Mouse (Mus musculus): Measurements from ENCODE around the gene Ankdd1b. TPM values are rescaled to one million over a fixed set of nuclear protein-coding genes. Genes with fewer than 3 reads are reported as not detected.

Ankdd1b gene
- polyA plus RNA-seq (2012; rRNA removed), result 1.7 and 2.3 TPM in 2 replicates

DNA sequence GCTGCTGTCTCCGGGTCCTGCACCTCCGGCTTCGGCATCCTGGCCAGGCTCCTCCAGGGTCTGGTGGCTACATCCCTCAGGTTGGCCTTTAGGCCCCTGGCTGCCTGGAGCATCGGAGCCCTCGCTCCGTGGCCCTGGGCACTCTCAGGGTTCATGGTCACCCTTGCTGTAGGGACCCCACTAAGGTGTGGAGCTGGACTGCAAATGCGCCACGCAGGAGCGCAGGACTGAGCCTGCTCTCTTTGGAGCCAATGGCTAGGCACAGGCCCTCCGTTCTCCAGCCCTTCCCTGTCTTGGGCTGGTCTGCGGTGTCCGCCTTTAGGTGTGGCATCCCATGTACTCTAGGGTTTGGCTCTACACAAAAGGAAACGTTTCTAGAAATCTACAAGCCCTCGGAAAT is at the start of gene Ankdd1b:
Ankdd1b (minus strand) TSS at position 242 of the 400 bp plus-strand sequence.
- DNase-seq (ENCODE audit: low spot score), result no peak

DNA sequence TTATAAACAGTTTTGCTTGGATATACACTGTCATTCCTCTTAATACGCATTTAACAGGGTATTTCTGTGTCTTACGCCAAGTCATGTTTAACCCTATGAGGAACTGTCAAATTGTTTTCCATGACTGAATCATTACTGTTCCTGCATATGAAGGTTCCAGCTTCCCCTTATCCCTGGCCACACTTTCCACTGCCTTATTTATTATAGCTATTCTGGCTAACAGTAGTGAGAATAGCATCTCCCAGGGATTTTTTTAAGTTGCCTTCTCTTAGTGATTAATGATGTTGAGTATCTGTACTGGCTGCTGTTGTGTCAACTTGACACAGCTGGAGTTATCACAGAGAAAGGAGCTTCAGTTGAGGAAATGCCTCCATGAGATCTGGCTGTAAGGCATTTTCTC is 46.3 kb upstream of the Ankdd1b start:
- no peak for DNase-seq (ENCODE audit: low spot score)

DNA sequence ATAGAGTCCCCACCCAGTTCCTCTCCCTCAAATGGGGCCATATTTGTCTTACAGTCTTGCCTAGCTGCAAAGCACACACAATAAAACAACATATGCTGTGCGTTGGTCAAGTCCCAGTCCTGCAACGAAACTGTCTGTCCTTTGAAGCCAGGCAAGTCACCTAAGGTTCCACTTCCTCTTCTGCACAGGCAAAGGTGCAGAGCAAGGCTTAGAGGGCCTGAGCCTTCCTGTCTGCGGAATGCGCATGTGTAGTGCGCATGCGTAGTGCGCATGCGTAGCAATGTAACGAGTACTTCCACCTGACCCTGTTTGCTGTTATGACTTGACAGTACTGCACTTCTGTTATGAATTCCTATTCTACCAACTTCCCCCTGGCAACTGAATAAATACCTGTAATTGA is 45.3 kb upstream of the Ankdd1b start:
- DNase-seq (ENCODE audit: low spot score), result no peak

DNA sequence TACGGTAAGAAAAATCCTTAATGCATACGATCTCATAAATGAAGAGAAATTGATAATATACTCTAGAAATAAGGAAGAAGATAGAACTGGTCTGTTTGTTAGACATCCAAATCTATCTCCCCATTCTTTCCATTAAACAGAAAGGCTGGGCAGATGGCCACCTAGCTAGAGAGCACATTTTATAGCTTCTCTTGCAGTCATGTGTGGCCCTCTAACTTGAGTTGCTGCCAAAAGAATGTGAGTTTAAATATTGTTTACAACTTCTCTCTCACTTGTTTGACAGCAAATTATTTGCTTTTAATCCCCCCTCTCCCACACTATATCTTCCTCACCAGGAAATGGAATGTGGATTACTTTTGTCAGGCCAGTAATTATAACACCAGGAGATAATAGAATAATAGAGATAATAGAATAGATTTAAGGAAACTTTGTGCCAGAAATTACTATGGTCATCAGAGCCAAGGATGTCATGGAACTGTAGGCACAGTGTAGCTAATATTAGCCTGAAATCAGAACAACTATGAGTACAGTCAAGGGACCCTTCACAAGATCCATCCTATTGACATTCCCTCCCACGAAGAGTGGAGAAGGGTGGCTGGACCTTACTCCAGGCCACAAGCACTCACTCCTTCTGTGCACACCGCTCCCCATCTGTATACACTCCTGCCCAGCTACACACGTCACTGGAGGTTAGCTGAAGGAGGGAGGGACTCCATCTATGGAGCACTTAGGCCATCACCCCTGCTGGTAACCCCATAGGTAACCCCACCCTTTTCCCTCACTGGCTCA is 43.4 kb upstream of the Ankdd1b start:
- DNase-seq (ENCODE audit: low spot score), result no peak

DNA sequence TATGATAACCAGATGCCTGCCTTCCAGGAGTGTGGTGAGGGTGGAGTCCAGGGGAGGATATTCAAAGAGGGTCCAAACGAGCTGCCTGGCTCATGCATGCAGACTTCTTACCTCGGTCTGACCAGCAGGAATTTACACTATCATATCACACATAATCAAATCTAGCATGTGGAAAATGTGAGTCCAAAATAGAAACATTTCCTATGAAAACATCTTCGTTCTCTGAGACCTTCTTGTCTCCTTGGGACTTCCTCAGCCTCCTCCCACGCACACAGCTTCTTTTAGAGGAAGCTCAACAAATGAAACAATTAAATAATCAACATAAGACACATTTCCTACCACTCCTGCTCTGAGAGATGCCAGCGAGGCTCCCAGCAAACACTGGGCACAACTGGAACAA is 40.9 kb upstream of the Ankdd1b start:
- DNase-seq (ENCODE audit: low spot score), result no peak

DNA sequence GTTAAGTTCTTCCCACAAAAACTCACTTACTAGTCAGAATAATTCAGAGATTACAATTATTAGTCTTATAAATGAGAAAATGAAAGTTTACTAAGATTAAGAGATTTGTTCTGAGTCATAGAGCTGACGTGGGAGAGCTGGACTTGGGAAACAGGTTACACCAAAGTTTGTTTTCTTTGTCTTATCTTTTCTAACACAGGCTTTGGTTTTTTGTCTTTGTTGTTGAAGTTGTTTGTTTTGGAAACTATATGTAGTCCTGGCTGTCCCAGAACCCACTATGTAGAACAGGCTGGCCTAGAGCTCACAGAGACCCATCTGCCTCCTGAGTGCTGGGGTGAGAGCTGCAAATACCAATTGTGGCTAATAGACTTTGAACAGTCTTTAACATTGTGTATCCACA is 40.3 kb upstream of the Ankdd1b start:
- no peak for DNase-seq (ENCODE audit: low spot score)

DNA sequence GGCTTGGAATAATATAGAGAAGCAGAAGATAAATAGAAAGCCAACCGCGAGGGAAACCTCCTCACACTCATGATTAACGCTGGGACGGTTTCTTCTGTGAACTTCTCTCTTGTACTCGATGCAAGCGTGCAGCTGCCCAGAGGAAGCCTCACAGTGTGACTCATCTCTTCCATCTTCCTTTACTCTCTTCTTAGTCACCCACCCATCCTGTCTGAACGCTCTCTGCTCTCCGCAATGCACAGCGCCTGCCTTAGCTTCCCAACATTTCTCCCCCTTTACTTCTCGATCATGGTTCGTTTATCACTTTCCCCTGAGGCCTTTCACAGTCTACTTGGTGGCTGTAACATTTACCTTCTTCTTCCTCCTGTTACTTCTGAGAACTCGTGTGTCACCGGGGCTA is 39.6 kb upstream of the Ankdd1b start:
- no peak for DNase-seq (ENCODE audit: low spot score)

DNA sequence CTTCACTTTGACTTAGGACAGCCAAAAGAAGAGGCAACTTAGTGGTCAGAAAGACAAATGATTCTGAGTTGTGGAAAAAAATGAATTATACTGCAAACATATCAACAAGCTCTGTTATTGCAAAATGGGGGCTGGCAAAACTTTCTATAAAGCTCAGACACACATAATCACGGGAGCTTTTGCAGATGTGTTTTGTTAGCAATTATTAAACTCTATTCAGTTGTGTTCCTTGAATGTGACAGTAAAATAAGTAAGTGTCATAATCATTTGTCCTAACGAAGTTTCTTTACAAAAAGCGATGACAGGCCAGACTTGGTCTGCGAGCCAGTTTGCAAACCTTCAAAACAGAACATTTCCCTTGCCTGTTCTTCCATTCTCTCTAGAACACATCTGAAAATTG is 36.5 kb upstream of the Ankdd1b start:
- no peak for DNase-seq (ENCODE audit: low spot score)

DNA sequence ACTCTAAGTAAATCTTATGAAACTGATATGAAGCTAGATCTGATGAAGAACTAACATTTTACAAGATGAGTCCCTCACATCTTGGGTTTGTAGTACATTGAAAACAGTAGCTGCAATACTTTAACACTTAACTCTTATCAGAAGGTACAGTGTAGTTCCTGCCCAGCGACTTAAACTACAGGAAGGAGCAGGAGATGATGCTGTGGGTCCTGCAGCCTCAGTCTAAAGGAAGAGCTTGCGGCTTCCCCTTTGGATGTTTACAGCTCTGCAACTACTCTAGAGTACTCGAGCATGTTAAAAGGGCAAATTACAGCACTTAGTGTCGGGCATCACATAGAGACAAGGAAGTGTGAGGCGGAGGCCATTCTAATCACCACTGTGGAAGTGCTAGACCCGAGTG is 35.3 kb upstream of the Ankdd1b start:
- DNase-seq (ENCODE audit: low spot score), result no peak

DNA sequence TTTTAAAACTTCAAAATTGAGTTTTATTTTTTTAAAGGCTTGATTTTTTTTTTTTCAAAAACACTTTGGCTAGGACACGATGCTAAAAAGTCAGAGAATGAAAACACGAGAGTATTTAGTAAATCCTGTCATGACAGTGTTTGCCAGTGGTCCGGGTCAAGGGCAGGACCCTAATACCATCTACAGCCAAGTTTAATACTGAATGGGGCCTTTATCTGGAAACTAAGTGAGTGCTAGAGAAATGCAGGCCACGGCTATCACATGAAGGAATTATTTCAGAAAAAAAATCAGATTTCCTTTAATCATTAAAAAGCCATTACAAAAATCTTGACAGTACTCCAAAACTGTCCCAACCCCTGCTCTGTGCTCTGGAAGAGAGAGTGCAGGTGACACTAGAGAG is 34.7 kb upstream of the Ankdd1b start:
- DNase-seq (ENCODE audit: low spot score), result no peak

DNA sequence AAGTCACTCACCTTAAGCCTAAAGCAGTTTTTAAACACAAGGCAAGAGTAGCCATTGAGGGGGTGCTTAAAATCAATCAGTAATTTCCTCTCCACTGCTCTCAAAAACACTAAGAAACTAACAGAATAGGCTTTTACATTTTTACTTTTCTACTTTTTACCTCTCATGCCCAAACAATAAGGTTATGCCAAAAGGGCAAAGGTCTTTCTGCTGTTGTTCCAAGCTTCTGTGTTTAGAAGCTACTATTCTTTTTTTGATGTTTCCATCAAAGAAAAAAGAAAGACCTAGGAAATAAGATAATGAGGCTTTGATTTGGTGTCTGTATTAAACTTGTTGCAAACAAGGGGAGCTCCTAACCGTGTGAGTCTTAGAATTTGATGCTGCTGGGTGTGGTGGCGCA is 28.9 kb upstream of the Ankdd1b start:
- DNase-seq (ENCODE audit: low spot score), result no peak

DNA sequence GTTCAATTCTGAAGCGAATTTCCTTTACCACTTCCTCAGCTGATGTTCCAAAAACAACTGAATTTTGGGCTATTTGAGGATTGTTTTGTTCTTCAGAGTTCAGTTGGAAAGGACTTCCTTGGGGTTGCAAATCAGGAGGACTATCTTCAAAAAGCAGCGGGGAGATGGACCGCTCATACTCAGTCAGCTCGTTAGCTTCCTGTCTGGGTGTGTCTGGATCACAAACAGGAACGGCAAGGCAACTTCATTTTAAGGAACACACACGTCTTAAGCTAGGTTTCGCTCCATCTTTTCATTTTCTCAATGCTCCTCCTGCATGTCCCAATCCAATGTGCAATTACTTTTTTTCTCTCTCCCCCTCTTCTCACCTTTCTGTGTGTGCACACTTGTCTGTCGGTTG is 25.6 kb upstream of the Ankdd1b start:
- no peak for DNase-seq (ENCODE audit: low spot score)

DNA sequence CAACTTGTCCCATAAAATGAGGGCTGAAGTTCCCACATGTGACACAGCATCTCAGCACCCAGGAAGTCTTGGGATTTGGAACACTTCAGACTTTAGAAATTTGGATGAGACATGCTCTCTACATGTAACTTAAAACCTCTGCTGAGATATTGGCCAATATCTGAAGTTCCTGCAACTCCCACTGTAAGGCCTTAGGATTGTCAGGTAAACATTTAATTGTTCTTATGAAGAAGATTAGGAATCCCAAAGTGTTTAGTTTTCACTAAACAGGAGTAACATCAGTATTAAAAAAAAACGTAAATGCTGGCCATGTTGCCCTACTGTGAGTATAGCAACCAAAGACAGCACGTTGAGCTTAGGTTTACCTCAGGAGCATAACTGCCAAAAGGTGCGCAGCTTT is 19.4 kb upstream of the Ankdd1b start, which contains the start of gene Gm17622:
Gm17622 (plus strand) TSS at position 301 of the 400 bp plus-strand sequence.
- DNase-seq (ENCODE audit: low spot score), result no peak

DNA sequence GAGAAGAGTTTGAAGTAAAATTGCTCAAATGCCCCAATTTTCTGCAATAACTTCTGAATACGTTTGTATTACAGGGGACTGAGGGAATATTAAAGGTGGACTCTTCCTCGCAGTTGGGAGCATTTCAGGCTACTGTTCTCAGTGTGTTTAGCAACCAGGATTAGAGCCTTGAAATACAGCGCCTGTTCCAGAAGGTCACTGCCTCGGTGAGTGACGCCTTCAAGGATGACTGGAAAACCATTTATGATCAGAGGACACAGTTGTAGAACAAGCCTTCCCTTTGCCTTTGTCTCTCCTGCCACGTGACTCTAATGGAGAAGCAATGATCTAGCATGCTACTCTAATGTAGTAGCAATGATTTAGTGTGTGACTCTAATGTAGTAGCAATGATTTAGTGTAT is 17.0 kb upstream of the Ankdd1b start:
- no peak for DNase-seq (ENCODE audit: low spot score)

DNA sequence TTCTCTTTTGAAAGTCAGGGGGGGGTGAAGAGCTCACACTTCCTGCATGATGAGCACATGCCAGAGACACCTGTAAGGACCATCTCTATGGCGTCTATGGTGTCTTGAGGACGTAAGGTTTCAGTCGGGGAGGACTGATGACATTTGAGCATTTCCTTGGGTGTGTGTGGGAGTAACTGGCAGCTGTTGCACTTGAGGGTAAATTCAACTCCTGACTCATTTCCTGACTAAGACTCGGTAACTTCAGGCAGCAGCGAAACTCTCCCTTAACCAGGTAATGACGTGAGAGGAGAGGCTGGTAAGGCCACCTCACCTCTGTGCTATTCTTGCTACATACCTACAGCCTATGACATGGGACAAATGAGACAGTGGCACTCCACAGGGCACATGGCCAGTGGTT is 16.2 kb upstream of the Ankdd1b start:
- no peak for DNase-seq (ENCODE audit: low spot score)

DNA sequence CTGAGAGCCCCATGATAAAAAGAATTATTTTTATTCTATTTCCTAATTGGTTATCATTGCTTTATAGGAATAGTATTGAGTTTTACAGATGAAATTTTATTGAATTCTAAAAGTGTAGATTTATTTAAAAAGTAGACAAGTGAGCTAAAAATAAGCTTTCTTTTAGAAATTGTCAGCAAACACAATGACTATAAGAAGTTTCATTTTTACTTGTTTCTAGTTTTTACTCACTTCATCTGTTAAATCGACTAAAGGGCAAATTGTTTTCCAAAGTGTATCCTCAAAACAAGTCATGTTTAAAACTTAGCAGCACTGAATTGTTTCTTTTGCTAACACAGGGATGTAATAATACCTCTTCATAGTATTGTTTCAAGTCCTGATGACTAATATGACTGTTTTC is 8.0 kb upstream of the Ankdd1b start:
- DNase-seq (ENCODE audit: low spot score), result no peak

DNA sequence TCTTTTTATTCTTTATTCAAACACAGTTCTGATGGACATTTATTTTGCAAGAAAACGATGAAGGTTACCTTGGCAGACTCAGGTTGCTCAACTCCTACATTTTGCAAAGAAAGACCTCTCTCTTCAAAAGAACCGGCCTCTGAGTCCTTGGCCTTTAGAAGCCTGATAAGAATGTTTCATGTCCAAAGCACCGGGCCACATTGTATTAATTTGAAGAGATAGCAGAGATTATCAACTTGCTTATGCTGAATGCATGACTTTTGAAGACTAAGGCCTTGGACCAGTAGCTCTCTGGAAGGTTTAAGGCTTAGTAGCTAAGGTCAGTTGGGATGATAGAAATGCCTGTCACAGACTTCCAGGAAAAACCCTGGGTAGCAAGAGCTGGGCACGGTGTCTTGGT is 6.2 kb upstream of the Ankdd1b start:
- no peak for DNase-seq (ENCODE audit: low spot score)

DNA sequence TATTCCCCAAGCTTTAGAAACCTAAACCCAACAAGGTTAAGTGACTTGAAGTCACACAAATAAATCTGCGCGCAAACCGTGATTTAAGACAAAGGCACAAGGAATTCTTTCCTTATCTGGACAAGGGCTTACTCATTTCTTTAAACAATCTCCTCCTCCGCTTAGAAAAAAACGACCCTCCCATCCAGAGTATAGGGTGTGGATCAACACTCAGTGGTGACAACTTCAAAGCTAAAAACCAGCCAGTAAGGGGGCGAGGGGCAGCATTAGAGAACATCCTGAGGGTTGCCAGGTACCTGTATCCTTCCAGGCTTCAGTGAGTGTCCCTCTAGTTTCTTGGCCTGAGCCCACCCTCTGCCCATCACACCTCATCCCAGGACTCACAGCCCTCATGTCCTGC is 442 bp downstream of the Ankdd1b start:
- no peak for DNase-seq (ENCODE audit: low spot score)

DNA sequence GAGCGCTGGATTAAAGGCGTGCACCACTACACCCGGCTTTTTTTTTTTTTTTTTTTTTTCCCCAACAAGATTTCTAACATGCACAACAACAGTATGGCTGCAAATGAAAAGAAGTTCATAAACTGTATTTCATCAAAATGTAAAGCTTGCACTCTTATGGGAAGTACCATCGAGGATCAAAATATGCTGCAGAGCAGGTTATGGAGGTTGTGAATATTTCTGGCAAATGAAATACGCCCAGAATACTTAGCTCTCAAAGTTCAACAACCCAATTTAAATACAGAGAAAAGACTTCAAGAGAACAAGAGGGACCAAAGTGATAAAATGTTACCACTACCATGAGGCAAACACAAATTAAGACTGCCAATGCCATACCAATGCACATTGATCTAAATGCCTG is 2.3 kb downstream of the Ankdd1b start:
- DNase-seq (ENCODE audit: low spot score), result no peak

DNA sequence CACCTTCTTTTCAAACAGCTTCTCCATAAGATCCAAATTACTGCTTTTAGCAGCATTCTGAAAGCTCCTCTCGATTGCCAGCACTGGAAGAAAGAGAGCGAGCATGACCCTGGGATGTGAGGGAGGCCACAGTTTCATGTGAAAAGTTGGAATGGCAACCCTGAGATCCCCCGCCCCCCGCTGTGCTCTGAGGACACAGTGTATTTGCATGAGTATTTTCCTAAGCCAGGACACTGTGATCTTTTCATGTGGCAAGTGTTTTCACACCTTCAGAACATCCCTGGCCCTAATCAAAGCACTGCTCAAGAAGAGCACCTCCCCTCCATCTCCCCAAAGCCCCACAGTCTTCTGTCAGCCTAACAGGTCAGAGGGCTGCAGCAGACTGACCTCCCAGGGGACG is 5.7 kb downstream of the Ankdd1b start:
- DNase-seq (ENCODE audit: low spot score), result no peak

DNA sequence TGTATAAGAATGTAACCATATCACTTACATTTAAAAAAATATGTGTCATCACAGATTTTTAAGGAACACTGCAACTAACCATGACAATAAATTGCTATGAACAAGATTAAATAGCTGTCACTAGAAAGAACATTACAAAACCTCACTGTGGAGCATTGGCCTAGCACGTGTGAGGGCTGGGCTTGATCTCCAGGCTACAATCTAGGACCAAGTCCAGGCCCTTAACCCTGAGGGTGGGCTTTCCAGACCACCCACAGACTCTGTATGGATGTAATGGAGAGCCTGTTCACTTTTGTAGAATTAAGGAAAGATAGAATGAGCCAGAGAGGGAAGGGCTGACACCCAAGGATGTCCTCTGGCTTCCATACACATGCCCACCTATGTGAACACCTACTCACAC is 8.4 kb downstream of the Ankdd1b start:
- DNase-seq (ENCODE audit: low spot score), result no peak

DNA sequence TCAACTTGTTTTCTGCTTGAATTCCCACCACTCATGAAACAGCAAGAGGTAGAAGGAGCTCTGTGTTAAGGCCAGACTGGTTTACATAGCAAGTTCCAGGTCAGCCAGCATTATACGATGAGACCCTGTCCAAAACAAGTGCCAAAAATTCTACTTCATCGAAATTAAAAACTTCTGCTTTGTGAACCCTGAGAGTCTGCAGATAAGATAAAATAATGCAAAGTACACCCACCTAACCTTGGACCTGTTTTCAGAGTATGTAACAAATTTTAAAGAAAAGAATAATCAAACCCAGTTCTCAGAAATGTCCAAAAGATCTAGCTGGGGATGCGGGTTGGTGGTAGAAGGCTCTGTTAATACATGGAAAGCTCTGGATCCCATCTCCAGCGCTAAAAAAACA is 12.4 kb downstream of the Ankdd1b start:
- no peak for DNase-seq (ENCODE audit: low spot score)

DNA sequence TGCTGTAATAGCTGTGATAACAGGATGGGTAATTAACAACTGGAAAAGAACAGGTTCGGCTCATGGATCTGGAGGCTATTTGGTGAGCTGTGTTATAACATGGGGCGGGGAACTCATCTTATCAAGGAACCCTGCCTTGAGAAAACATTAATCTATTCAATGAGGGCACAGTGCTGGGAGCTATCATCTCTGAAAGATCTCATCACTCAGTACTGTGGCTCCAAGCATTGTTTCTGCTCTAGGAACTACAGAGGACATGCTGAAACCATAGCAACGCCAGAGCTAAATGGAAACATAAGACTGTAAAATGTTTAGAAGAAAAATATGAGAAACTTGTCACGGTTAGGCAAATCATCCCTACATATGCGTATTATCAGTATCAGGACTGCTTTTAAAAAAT is 13.0 kb downstream of the Ankdd1b start:
- DNase-seq (ENCODE audit: low spot score), result no peak

DNA sequence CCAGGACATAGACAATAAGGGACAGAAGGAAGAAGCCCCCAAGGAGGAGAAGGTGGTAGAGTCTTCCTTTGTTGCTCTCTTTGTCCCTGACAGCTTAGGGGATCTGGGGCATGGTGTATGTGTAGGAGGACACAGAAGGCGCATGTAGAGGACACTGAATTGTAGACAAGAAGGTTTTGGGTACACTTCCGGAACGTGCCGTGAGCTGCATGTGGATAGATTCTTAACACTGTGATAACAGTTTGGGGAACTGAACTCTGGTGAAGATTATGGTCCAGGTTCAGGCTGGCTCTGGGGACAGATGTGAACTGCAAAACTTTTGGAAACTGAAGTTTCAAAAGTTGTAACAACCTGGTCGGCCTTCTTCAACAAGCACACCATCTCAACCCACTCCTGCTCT is 13.4 kb downstream of the Ankdd1b start:
- no peak for DNase-seq (ENCODE audit: low spot score)

Measured in urinary bladder, adult 2 months (tissue).